Mouse (Mus musculus): ENCODE data around the gene Ube2n. TPM values are rescaled to one million over a fixed set of nuclear protein-coding genes. Genes with fewer than 3 reads are reported as not detected.

Gene Ube2n
- total RNA-seq (2015) (425 and 475 TPM in 2 replicates), total RNA-seq (2017) (133 and 146 TPM in 2 replicates)

DNA sequence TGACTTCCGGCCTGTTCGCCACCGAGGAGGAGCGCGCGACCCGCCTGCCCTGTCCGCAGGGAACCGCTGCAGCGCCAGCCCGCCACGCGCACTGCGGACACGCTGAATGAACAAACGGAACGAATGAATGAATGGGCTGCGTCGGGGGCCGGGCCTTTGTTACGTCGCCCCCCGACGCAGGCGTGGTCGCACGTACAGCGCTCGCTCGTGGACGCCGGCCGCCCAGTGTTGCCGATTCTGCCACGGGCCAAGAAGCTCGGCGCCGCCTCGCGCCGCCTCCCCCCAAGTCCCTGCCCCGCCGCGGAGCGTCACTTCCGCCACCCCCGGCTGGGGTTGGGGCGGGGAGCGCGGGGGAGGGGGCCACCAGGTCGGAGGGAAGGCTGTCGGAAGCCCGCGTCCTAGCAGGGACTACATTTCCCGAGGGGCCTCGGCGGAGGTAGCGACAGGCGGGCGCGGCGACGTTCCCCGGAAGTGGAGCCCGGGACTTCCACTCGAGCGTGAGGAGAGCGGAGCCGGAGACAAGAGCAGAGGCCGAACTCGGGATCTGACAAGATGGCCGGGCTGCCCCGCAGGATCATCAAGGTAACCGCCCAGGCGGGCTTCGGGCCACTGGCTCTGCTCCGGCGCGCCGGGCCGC is at the start of gene Ube2n:
TSS of gene Ube2n (plus strand) at position 490 of the 637 bp plus-strand sequence.
- ATAC-seq (replicated peaks; ENCODE audit: poor library complexity), result peak; percentile 89

DNA sequence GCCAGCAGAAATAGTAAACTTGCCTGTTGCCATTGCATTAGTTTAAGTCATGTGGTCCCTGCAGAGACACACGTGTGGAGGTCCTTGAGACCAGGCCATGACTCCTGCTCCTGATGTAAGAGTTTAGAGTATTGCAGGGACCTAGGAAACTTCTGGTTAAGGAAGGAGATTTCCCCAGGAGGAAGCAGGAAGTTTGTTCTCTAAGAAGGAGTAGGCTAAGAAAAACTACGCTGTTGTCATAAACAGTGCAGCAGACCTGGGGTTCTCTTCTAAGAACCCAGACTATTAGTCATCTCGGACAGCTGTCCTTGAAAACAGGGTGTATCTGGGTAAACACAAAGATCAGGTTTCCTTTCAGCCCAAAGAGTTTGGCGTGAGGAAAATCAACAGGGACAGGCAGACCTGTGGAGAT is 49.5 kb upstream of the Ube2n start:
- no peak for ATAC-seq (replicated peaks; ENCODE audit: poor library complexity)

DNA sequence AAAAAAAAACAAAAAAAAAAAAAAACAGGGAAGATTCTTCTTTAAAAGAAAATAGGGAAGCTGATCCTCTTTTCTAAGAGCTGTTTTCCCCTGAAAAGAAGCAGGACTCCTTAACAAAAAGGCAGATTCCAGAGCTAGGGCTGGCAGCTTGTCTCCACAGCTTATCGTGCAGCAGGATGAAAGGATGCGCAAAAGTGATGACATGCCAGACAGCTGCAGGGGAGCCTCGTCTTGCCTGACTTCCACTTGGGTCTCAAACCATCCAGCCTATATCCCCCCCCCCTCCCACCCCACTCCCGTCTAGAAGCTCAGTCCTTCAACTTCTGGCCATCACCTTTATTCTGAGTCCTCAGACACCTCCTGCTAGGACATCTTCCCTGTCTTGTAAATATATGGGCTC is 46.1 kb upstream of the Ube2n start:
- ATAC-seq (replicated peaks; ENCODE audit: poor library complexity), result no peak

DNA sequence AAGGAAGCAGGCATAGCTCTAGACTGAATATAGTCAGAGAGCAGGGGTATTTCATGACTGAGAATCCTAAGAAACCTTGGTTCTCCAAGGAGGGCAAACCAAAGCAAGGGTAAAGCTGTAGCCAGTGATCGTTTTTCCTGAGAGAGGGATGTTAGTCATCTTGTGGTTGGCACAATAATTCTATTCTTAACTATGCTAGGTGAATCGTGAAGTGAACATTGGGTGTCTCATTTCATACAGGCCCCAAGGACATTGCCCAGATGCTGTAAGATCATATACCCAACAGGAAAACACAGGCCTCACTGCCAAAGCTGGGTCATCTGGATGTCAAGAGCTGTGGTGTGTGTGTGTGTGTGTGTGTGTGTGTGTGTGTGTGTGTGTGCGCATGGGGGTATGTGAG is 43.8 kb upstream of the Ube2n start:
- no peak for ATAC-seq (replicated peaks; ENCODE audit: poor library complexity)

DNA sequence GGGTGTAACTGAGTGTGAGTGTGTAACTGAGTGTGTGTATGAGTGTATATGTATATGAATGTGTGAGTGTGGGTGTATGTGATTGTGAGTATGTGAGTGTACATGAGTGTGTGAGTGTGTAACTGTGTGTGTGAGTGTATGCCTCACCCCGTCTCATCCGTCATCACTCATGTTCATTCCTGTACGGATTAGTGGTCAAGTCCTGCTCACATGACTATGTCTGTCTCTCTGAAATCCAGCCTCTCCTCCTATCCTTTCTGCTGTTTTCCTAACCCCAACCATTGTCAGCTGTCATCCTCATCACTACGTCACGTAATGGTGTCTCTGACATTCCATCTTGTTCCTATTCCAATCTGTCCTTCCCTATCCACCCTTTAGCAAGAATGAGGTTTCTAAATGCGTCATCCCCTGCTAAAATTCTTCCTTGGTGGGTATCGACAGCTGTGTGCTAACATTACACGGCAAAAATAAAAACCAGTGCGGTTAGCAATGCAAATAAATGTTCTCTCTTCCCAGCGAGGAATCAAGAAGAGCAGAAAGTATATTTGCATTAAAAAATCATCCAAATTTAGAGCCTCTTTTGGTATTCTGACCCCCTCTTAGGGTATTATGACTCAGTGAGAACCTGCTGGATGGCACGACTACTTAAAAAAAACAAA is 42.9 kb upstream of the Ube2n start:
- ATAC-seq (replicated peaks; ENCODE audit: poor library complexity), result no peak

DNA sequence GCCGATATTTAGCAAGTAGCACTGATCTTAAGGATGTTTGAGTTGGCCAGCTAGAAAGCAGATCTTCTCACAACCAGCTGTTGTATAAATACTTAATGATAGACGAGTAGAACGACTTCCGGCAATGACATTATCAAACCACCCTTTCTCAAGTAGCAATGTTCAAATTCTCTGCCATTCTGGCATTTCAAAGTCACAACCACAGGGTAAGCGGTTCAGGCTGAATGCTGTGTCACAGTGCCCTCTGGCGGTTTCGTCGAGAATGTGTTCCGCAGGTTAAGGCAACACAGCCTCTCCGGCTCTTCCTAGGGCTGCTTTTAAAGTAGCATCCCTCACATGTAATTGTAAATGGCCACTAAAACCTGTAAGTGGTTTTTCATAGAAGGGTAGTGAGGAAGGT is 39.0 kb upstream of the Ube2n start:
- ATAC-seq (replicated peaks; ENCODE audit: poor library complexity), result peak; percentile 99

DNA sequence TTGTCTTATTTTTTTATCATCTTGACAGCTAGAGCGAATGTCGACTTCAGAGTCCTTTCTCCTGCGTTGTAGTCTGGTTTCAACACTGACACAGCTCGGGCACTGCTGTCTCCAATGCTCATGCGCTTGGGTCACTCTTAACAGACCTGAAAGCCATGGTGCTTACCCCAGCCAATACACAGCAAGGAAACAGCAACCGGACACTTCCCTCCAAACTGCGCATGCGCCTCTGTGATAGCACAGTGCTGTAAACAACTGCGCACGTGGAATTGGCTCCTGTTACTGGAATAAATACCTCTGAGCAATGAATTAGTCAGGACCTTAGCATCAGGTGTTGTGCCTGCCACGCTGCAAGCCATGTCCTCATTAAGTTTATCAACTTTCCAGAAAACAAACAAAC is 37.4 kb upstream of the Ube2n start:
- no peak for ATAC-seq (replicated peaks; ENCODE audit: poor library complexity)

DNA sequence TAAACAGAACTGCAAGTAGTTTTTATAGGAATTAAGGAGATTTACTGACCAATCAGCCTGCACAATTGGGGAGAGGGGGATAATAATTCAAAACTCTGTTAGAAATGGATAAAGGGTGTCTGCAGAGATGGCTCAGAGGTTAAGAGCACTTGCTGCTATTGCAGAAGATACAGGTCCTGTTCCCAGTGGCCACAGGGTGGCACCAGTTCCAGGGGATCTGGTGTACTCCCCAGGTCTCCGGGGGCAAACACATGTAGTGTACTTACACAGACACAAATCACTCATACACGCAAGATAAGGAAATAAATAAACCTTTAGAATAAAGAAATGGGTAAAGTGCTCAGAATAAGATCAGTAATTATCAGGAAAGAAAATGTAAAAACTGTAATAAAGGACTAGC is 25.3 kb upstream of the Ube2n start:
- peak; percentile 63 for ATAC-seq (replicated peaks; ENCODE audit: poor library complexity)

DNA sequence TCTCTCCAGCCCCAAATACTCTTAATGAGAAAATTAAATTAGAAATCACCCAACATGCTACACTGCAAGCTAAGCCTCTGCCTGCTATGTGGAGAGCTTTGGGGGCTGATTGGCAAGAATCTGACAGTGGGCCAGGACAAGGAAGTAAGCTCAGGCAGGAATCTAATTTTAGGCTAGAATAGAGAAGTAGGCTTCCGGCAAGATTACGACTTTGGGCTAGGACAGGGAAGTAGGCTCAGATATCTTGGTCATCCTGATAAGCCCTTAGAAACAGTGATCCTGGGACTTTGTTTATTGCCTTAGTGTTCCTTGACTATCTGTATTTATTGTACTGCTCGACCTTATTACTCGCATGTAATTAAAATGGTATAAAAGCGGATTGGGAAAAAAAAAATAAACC is 20.7 kb upstream of the Ube2n start:
- no peak for ATAC-seq (replicated peaks; ENCODE audit: poor library complexity)

DNA sequence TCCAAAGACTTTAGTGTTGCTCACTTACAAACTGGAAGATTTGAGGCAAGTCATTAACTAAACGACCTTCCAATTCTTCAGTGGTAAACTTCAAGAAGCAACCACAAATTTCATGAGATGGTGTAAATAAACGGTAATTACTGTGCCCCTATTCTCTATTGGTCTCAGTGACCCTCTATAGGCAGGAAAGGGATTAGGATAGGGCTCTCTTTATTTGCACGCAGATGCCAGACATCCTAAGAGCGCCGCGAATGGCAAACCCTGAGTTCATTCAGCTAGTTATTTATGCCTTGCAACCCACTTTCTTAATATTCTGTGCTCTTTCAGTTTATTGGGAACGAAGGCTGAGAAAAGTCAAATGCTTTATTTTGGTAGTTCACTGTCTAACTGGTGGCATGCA is 13.9 kb upstream of the Ube2n start:
- peak; percentile 21; the same call in 1 of the 2 replicates for ATAC-seq (replicated peaks; ENCODE audit: poor library complexity)

DNA sequence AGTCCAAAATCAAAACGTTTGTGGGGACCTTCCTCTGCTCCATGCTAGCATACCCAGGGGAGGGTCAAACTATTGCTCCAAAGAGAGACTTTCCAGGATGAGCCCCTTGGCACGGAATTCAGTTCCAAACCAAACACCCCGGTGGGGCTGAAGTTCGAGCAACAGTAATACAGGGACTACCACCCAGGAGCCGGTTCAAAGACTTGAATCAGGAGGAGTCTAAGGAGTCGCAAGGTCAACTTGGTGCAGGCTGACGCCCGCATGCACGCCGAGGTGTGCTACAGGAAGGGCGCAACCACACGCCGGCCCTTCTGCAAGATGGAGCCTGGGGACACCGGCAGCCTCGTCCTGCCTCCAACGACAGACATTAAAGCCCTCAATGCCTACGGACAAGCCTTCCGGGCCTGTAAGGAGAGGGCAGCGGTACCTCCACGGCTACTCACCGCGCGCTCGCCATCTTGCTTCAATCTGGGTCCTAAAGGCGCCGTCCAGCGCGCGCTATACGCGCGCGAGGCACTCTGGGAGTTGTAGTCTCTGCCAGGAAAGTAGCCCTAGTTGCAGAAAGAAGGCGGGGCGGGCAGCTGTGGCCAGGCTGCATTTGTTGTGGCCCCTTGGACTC is 13.4 kb upstream of the Ube2n start, which contains the start of gene Mrpl42:
TSS of gene Mrpl42 (minus strand) at position 478 of the 619 bp plus-strand sequence.
- ATAC-seq (replicated peaks; ENCODE audit: poor library complexity), result peak; percentile 99

DNA sequence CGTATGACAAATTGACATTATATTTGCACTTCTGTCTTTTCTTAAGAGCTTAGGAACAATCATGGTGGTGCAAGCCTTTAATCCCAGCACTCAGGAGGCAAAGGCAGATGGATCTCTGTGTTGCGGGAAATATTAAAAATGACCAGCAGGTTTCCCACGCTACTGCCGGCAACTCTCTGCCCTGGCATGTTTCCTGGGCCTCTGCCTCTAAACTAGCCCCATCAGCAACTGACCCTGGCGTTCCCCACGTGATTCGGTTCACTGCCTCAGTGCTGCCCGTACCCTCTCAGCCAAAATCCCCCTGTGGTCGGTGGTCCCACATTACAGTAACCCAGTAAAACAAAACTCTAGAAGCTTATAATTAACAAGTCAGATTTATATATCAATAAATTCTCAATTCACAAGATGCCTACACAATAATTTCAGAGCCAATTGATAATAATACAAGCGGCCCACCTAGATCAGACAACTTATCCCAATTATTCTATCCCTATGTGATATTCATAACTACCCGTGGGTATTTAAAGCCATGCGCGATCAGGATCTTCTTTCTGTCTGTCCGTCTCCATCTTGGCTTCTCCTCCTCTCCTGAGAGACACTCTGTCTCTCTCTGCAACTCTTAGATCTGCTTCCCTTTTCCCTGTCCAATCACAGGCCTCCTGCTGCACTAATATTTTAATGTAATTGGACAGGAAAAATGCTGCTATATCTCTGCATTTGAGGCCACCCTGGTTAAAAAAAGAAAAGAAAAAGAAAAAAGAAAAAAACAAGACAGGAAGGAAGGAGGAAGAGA is 11.3 kb upstream of the Ube2n start:
- ATAC-seq (replicated peaks; ENCODE audit: poor library complexity), result no peak

DNA sequence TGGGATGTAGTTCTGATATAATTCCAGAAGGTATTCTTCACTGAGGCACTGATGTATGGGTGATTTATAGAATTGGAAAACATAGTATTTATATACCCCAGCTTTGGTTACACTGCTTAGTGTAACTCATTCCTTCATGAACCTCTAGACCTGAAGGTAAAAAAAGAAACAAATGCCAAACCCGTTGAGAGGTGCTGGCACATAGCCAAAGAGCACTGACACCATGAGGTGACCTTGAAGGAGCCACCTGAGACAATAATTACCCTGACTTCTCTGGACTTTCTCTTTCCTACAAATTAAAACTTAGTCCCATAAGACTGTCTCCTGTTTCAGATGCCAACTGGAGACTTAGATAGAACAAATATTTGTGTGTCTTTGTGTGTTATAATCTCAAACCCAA is 10.6 kb upstream of the Ube2n start:
- ATAC-seq (replicated peaks; ENCODE audit: poor library complexity), result no peak

DNA sequence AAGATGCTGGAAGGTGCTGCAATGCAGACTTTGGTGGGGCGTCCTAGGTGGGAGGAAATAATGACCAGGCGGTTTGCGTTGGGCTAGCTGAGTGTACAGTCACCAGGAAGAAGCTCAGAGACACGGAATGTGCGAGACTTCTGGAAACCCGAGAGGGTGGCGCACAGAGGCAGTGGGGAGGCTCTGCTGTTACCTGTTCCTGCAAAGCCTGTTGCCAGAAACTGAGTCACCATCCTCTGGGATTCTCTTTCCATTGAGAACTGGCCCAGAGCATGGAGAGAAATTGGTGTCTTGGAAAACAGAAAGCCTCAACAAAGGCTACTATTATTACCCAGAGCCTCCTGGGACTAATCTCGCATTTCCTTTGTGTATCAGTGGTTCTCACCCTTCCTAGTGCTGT is 6.8 kb upstream of the Ube2n start:
- no peak for ATAC-seq (replicated peaks; ENCODE audit: poor library complexity)

DNA sequence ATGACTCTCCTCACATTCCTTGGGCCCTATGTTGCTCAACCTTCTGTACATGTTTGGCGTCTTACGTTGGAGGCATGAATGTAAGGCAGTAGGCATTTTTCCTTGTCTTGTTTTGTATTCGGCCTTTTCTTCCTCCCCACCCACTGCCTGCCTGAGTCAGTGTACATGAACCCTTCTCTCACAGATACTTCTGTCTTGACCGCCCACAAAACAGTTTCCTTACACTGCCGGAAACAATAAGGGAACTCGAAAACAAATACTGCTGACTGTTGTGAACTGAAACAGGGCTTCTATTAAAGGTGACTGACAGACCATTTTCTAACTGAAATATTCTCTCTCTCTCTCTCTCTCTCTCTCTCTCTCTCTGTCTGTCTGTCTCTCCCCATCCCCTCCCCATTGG is 6.2 kb upstream of the Ube2n start:
- ATAC-seq (replicated peaks; ENCODE audit: poor library complexity), result peak; percentile 82

DNA sequence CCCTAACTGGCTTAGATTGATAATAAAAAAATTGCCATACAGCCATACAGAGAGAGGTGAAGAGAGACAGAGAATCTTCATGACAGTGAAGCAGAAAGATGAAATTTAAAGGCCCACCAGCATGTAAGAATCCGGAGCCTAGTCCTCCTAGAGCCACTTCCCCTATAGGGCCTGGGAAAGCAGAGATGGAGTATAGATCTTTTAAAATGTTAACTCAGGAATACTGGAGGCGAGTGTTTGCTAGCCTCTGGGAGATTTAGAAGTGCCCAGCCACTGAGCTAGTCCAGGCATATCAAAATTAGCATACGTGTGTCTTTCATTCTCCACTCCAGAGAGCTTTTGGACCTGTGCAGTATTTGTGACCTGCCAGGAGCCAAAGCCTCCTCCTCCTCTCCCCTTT is 5.7 kb upstream of the Ube2n start:
- no peak for ATAC-seq (replicated peaks; ENCODE audit: poor library complexity)

DNA sequence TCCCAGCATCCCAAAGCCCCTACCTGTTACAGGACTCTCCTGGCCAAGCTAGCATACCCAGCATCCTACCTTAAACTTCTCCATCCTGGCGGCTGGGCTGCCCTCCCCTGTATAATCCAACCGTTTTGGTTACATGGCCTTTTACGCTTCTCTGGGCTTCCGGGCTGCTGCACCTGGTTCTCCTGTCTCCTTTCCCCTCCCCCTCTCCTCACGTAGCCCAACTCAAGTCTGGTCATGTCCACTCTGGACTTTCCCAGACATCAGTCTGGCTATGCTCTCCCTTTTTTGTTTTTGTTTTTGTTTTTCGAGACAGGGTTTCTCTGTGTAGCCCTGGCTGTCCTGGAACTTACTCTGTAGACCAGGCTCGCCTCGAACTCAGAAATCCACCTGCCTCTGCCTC is 2.3 kb upstream of the Ube2n start:
- no peak for ATAC-seq (replicated peaks; ENCODE audit: poor library complexity)

DNA sequence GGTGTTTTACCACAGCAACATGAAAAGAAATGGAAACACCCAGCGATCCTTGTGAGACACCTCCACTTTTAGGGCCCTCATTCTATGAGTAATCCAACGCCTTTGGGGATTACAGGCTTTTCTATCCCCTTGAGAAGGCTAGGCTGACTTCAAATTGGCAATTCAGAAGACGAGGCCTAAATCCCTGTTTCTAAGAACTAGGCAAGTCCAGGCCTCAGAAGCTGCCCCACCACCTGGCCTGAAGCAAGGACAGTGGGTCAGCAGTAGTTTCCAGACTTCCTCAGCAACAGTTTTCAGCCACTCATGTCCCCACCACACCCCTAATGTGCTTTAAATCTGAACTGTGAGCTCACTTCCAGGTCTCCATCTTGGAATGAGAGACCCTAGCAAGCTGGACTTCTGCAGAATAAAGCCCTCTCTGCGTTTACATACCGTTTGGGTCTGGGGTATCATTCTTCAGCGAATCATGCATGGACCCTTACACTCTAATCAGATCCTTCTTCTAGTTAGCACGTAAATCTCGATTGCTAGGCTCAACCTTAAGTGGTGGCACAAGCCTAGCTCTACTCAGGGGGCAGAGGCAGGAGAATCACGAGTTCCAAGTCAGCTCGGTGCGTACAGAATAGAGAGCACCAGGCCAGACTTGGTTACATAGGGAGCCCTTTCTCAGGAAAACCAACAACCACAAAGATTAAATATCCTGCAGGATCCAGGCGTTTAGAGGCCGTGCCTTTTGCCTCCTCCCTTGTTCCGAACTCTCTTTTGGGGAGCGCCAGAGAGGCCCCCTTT is 983 bp upstream of the Ube2n start:
- no peak for ATAC-seq (replicated peaks; ENCODE audit: poor library complexity)

DNA sequence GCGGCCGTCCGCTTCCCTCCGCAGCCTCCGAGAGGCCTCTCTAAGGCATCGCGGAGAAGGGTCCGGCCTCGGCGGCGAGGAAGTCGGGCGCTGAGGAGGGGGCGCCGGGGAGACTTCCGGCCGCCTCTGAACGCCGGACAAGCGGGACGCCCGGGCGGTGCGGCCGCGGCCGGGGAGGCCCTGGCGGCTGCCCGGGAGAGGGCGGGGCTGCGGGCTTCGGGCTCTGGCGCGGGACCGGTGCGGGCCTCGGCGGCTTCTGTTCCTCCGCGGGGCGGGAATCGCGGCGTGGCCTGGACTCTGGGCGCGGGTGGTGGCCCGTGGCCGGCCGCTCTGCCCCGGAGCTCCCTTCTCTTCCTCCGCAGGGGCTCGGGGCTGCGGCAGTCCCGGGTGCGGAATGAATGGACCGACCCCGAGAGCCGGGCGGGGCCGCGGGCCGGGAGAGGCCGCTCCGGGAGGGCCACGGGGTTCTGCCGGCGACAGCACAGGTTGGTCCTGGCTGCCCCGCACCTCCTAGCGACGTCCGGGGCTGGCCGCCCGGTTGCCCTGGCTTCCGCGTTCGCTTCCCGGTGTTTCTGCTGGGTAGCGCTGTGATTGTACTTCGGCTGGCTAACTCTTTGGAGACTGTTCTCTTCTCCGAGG is 467 bp downstream of the Ube2n start:
- peak; percentile 16; the same call in 1 of the 2 replicates for ATAC-seq (replicated peaks; ENCODE audit: poor library complexity)

DNA sequence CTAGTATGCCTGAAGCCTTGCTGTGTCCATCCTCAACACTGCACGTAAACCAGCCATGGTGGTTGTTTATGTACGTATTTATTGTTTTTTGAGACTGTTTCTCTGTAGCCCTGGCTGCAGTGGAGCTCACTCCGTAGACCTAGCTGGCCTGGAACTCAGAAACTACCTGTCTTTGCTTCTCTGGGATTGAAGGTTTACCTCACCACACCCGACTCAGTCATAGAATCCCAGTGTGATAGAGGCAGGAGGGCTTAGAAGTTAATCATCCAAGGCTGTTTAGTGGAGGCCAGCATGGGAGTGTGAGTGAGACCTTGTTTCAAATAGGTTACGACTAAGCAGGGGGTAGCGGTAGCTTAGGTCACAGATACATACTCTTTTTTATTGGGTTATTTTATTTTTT is 2.7 kb downstream of the Ube2n start:
- no peak for ATAC-seq (replicated peaks; ENCODE audit: poor library complexity)

Data from megakaryocyte progenitor cell, adult 5-6 weeks (primary cell).